Mouse (Mus musculus) heart, adult 18-20 months (tissue): ENCODE data around the gene Hist1h2bm. TPM values are rescaled to one million over a fixed set of nuclear protein-coding genes. Genes with fewer than 3 reads are reported as not detected.
A peak's percentile ranks its signal among the peaks of the same experiment; 100 is the strongest.
"Not testable (repeated sequence)": the region's sequence is repeated elsewhere in the genome, so short reads cannot be mapped to it uniquely, and the experiment has no call there.

Experiments used
- DNase-seq, 2 experiments: peaks; one replicate each; pipeline ENCODE4 v3.0.0; 2021 to 2022; ENCODE audit warnings: mixed read lengths in 1 of 2
- long read RNA-seq, 2 experiments: library from polyadenylated mRNA; stranded (forward); transcript quantifications; one replicate each; pipeline ENCODE4 v2.0.0; 2021
- total RNA-seq, 2 experiments: library from RNA; stranded (reverse); gene quantifications; 2 replicates each; pipeline ENCODE4 v1.2.3; 2021

Hist1h2bm gene
- total RNA-seq, result 1 to 10 TPM; 2.0 to 3.6 TPM
- long read RNA-seq, experiment 1, result 0 reads
- long read RNA-seq, experiment 2, result 0 reads

- DNase-seq, result peak; percentile 64 to 69
Observed at GRCm38 (mm10) chr13:21721757-21722372, at the start of gene Hist1h2bm. Gene Hist1h2bm (plus strand): TSS chr13:21722044.

DNA sequence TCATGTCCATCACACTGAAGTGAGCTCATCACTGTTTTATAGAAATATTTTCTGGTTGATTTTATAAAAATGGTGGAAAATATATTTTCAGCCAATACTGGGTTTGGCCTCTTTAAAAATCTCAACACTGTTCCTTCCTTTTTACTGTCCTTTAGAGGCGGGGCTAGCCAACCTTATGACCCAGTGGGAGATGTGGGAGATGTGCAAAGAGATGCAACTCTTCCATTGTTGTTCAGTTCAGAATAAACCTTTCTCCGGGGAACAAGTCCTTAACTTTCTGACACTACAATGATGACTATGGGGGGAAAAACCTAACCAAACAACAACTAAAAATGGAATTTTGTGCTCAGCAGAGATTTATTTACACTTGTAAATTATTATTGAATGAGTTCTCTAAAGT lies 44.5 kb upstream of the Hist1h2bm start, which contains the start of gene Olfr1360:
Gene Olfr1360, minus strand, starts transcription at position 101 of the 400 bp plus-strand sequence.
- DNase-seq, result no peak

DNA sequence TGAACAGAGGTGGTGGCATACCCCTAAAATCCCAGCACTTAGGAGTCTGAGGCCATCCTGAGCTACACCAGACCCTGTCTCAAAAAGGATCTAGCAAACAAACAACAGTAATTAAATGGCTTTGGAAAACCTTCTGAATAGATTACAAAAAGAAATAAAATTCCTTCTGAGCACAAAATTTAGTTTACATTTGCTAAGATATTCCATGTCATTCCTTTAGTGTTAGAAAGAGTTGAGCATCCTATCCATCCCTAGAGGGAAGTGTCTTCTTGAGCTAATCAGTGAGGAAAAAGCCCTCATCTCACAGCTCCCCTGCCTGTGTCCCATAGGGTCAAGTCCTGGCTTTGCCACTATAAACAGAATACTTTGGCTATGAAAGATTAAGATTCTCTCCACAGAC lies 24.0 kb upstream of the Hist1h2bm start, which contains the start of gene Olfr1359:
Gene Olfr1359, plus strand, starts transcription at position 301 of the 400 bp plus-strand sequence.
- DNase-seq, result no peak

DNA sequence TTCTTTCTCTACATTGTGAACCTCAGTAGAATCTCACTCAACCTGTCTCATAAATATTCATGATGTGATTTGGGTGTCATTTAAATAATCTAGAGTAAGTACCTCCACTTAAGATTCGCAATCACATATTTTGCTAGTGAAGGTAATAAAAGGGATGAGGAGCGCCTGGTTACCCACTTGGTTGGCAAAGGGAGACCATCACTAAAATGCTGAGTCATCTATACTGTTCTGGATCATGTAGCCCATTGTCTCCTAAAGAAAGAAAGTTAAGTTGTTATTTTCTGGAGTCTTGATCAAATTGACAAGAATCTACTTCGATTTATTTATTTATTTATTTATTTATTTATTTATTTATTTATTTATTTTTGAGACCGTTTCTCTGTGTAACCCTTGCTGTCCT lies 15.2 kb upstream of the Hist1h2bm start:
- no peak for DNase-seq

- peak; percentile 91 to 96 for DNase-seq
Observed at GRCm38 (mm10) chr13:21710031-21710711, 11.7 kb upstream of the Hist1h2bm start.

GRCm38 (mm10) chr13:21710821-21711525 lies 10.9 kb upstream of the Hist1h2bm start:
- peak; percentile 81 to 92 for DNase-seq

DNA sequence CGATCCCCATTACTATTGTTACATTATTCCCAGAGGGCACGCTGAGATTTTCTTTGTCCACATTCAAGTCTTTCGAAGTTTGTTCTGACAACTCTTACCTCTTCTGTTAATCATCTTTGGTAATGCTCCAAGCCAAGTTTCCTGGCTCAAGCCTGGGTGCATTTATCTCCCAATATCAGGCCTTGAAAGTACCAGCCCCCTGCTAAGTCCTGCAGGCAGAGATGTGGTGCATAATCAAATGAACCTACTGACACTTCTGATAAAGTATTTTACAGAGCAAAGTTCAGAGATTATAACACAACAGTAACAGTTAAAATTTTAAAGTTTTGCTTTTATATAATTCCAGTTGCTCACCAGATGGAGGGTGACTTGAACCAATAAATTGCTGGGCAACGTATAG lies 10.1 kb upstream of the Hist1h2bm start:
- DNase-seq, result no peak

DNA sequence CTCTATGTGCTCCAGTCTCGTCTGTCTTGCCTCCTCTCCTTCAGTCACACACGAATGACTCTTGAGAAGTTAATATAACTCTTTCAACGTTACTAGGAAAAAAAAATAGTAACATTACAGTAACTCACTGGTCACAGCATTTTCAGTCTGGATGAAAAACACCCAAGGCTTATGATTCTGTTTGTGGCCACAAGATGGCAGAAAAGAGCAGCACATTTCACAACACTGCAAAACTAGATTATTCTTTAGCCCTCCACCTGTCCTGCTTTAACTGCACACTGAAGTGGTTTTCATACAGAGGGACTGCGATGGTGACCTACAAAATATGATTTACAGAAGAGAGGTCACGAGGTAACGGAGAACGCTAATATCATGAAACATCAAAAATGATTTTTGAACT lies 7.1 kb upstream of the Hist1h2bm start:
- DNase-seq, result peak; percentile 58 to 82

DNA sequence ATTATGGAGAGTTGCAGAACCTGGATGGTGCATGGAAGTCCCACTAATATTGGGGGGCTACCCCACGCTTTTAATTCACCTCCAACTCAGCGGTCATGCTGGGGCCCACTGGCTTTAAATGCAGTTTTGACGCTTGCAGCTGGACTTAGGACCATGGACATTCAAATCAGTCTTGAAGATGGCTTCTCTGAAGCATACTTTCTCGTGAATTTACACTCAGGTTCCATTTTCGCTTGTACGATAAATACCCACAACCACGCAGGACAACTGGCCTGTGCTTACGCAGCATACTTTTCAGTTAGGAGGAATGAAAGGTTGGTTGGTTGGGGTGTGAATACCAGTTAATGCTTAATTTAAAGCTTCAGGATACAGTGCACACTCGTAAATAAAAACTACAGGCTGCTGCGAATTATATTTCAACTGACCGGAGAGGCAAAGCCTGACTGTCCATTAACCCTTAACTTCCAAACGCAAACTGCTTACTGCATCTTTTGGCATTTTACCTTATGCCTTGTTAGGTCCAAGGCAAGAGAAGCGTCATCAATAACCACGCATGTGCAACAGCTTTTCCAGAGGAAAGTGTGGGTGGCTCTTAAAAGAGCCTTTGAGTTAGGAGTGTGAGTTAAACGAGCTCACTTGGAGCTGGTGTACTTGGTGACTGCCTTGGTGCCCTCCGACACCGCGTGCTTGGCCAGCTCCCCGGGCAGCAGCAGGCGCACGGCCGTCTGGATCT lies 6.5 kb upstream of the Hist1h2bm start:
- DNase-seq, result no peak

- peak; percentile 84 to 87 for DNase-seq
Observed at GRCm38 (mm10) chr13:21715864-21716539, 5.8 kb upstream of the Hist1h2bm start, which contains the start of the genes Hist1h2bl and Hist1h2ai. Gene Hist1h2bl (minus strand): TSS chr13:21716143. Gene Hist1h2ai (plus strand): TSS chr13:21716422.

GRCm38 (mm10) chr13:21716540-21717391 lies 5.1 kb upstream of the Hist1h2bm start:
- peak; percentile 29 to 45 for DNase-seq

- DNase-seq, result peak; percentile 87
Observed at GRCm38 (mm10) chr13:21717397-21718357, 4.2 kb upstream of the Hist1h2bm start, which contains the start of gene Hist1h3h. Gene Hist1h3h (plus strand): TSS chr13:21717659.

- no peak for DNase-seq
Observed at GRCm38 (mm10) chr13:21718381-21719080, 3.3 kb upstream of the Hist1h2bm start.

- not testable (repeated sequence) for DNase-seq
Observed at GRCm38 (mm10) chr13:21721107-21721756, 612 bp upstream of the Hist1h2bm start.

DNA sequence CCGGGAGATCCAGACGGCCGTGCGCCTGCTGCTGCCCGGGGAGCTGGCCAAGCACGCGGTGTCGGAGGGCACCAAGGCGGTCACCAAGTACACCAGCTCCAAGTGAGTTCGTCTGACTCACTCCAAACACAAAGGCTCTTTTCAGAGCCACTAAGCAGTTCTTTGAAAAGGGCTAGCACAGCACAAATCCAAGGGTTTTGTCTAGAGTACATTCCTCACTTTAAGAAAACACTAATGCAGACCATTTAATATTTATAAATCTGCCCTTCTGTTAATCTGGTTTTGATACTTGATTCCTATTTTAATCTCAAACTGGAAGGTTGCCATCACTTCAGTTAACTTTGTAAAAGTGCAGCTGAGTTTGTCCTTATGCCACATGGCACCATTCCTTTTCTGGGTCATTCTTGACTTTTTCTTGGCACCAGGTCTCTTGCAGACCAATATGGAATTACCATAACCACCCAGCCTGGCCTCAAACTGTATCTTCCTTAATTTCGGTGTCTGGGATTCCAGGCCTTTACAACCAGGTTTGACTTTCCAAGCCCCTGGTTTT lies 605 bp downstream of the Hist1h2bm start:
- DNase-seq, result no peak

- no peak for DNase-seq
Observed at GRCm38 (mm10) chr13:21722993-21723836, 1.4 kb downstream of the Hist1h2bm start.
